Mouse (Mus musculus): ENCODE data around the gene Dop1a. TPM values are rescaled to one million over a fixed set of nuclear protein-coding genes. Genes with fewer than 3 reads are reported as not detected.
"Not testable (repeated sequence)": the region's sequence is repeated elsewhere in the genome, so short reads cannot be mapped to it uniquely, and the experiment has no call there.

Gene Dop1a
- total RNA-seq, 2 experiments from 2014 or later: 29.5 to 37.7 TPM

- ATAC-seq (ENCODE audit: poor library complexity, severe bottlenecking): no peak
These were observed 106.8 kb downstream of the Dop1a start for GRCm38 (mm10) chr9:86573616-86574303.

DNA sequence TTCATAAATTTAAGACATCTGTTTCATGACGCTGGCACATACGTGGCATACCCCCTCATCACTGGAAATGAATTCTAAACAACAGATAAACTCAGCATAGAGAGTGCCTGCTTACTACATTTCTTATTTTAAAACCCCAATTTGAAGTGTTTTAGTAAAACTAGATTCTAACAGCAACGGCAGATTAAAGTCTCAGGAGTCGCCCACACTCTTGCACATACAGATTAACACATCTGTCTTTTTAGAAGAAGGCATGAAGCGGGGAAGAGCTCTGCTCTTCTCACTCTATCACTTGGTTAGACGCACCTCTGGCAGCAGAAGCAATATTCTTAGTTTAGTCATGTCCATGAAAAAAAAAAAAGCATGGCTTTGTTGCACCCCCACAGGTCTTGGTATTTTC is 108.2 kb downstream of the Dop1a start:
- no peak for ATAC-seq (ENCODE audit: poor library complexity, severe bottlenecking)

- ATAC-seq (ENCODE audit: poor library complexity, severe bottlenecking): peak; percentile 86
These were observed 112.7 kb downstream of the Dop1a start for GRCm38 (mm10) chr9:86579657-86580056.

GRCm38 (mm10) chr9:86583740-86584139 is 116.8 kb downstream of the Dop1a start:
- ATAC-seq (ENCODE audit: poor library complexity, severe bottlenecking): peak; percentile 89

- ATAC-seq (ENCODE audit: poor library complexity, severe bottlenecking): no peak
These were observed 120.3 kb downstream of the Dop1a start for GRCm38 (mm10) chr9:86587019-86587795.

GRCm38 (mm10) chr9:86592676-86593668 is 126.0 kb downstream of the Dop1a start:
- ATAC-seq (ENCODE audit: poor library complexity, severe bottlenecking): peak; percentile 97

DNA sequence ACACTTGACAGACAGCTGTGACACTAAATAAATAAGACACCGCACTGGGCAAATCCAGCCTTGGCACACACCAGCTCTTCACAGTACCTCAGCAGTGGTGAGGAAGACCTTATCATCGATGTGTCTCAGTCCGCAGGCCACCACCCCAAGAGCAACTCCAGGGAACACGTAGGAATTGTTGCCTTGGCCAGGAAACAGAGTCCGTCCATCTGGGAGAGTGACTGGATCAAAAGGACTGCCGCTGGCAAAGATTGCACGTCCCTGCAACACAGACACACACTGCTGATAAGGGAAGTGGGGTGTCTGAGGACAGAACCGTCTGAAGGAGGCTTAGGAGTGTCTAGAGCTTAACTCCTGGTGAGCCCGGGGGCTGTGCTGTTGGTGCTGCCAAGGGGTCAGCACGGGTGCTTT is 127.4 kb downstream of the Dop1a start:
- ATAC-seq (ENCODE audit: poor library complexity, severe bottlenecking): not testable (repeated sequence)

DNA sequence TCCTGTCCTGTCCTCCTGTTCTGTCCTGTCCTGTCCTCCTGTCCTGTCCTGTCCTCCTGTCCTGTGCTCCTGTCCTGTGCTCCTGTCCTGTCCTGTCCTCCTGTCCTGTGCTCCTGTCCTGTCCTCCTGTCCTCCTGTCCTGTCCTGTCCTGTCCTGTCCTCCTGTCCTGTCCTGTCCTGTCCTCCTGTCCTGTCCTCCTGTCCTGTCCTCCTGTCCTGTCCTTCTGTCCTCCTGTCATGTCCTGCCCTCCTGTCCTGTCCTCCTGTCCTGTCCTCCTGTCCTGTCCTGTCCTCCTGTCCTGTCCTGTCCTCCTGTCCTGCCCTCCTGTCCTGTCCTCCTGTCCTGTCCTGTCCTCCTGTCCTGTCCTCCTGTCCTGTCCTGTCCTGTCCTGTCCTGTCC is 130.0 kb downstream of the Dop1a start:
- ATAC-seq (ENCODE audit: poor library complexity, severe bottlenecking): not testable (repeated sequence)

- ATAC-seq (ENCODE audit: poor library complexity, severe bottlenecking): no peak
These were observed 132.9 kb downstream of the Dop1a start for GRCm38 (mm10) chr9:86599723-86600303.

Other genes with a start within 250 kb of the Dop1a start
- gene Ube2cbp, start 2.2 kb upstream of the Dop1a start, total RNA-seq (2015): 0.47 and 0.93 TPM in 2 replicates
- 0.53 and 0.92 TPM in 2 replicates for gene Ube2cbp, start 2.2 kb upstream of the Dop1a start, total RNA-seq (2017)
- gene Pgm3, start 104.7 kb downstream of the Dop1a start, total RNA-seq (2015): 13.5 and 16.3 TPM in 2 replicates
- 16.5 and 21.8 TPM in 2 replicates for gene Pgm3, start 104.7 kb downstream of the Dop1a start, total RNA-seq (2017)
- gene Rwdd2a, start 104.8 kb downstream of the Dop1a start, total RNA-seq (2015): 19.3 and 23.2 TPM in 2 replicates
- 15.7 and 21.9 TPM in 2 replicates for gene Rwdd2a, start 104.8 kb downstream of the Dop1a start, total RNA-seq (2017)
- not detected in 2 replicates for gene Me1, start 228.8 kb downstream of the Dop1a start, total RNA-seq (2015)
- gene Me1, start 228.8 kb downstream of the Dop1a start, total RNA-seq (2017): not detected in 2 replicates

All from megakaryocyte, adult 5-6 weeks (primary cell).